Mouse (Mus musculus): ENCODE measurements around the gene Cep131.

The Cep131 gene

DNA sequence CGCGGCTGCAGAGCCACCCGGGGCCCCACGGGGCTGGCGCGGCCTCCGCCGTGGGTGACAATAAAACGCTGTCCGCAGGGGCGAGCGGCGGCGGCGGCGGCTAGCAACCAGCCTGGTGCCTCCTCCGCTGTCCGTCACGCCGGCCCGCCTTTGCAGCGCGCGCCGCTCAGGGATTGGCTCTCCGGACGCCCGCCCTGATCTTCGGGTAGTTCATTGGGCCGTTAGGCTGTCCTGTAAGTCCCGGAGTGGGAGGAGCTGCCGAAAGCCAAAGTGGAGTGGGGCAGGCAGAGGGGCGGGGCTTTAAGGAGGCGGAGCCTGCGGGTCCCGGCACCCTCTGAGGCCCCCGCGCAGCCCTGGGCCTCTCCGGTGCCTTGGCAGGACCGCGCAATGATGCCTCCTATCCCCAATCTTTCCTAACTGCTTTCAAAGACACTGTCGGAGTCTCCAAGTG is at the start of gene Cep131:
Gene Cep131 (minus strand): TSS at position 126 of the 451 bp plus-strand sequence.
- peak; percentile 97 for DNase-seq (ENCODE audit: low spot score in 2 of 2)

DNA sequence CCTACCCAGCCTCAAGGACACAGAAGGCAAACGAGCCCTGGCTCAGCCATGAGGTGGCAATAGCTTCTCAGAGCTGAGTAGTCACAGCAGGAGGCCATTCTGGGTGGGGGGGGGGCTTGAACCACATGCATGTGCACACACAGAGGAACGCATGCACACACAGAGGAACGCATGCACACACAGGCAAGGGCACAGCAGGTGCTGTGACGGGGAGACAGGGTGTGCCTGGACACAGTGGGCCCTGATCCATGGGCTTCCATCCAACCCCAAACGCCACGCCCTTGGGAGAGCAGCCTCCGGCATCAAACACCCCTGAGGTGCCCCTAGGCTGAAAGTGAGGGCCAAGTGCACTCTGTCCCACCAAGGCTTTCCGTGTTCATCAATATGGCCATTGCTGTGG is 49.6 kb upstream of the Cep131 start:
- DNase-seq (ENCODE audit: low spot score in 2 of 2): no peak

DNA sequence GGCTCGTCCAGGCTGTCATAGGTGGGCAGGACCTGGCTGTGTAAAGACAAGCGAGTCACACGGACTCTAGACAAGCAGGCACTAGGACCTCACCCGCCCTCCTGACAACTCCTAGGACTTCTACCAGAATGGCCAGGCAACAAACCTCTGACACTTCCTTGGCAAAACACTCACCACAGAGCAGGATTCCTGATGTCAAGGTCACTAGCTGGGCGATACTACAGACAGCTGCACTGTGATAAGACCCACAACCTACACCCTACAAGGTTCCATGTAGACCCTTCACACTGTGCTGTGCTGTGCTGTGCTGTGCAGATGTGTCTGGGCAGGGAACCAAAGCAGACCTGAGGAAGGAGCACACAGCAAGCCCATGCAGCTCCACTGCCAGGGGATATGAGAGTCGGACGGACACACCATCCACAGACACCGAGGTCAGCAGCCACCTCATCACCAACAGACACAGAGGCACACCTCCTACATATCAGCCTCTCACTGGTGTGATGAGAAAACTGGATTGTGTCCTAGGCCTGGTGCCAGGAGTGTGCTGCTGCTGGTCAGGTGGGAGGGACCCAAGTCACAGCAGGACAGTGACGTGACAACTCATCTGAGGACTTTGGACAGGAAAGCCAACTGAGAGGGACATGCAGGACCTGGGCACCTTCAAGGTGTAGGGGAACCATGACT is 48.4 kb upstream of the Cep131 start:
- no peak for DNase-seq (ENCODE audit: low spot score in 2 of 2)

GRCm38 (mm10) chr11:120134148-120134547 is 47.5 kb upstream of the Cep131 start:
- no peak for DNase-seq (ENCODE audit: low spot score in 2 of 2)

GRCm38 (mm10) chr11:120129281-120129680 is 42.7 kb upstream of the Cep131 start:
- no peak for DNase-seq (ENCODE audit: low spot score in 2 of 2)

GRCm38 (mm10) chr11:120126845-120127244 is 40.2 kb upstream of the Cep131 start:
- DNase-seq (ENCODE audit: low spot score in 2 of 2): no peak

DNA sequence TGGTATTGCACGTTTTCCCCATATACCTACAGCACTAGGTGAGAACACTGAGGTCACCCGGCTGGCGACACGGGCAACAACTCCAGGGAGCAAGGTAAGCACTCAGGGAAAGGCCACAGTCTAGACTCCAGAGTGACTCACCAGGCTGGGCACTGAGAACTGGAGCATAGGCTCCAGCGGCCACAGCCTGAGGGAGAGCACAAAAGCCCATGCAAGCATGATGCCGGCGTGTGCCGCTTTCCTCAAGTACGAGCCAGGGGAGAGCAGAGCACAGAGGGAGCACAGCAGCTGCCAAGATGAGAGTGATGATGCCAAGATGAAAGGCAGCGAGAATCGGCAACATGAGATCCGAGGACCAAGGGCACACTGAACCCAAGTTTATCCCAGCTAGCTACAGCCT is 35.5 kb upstream of the Cep131 start:
- peak in 1 of 2 experiments; percentile 54 for DNase-seq (ENCODE audit: low spot score in 2 of 2)

- no peak for DNase-seq (ENCODE audit: low spot score in 2 of 2)
These were observed 34.2 kb upstream of the Cep131 start for GRCm38 (mm10) chr11:120120642-120121420.

DNA sequence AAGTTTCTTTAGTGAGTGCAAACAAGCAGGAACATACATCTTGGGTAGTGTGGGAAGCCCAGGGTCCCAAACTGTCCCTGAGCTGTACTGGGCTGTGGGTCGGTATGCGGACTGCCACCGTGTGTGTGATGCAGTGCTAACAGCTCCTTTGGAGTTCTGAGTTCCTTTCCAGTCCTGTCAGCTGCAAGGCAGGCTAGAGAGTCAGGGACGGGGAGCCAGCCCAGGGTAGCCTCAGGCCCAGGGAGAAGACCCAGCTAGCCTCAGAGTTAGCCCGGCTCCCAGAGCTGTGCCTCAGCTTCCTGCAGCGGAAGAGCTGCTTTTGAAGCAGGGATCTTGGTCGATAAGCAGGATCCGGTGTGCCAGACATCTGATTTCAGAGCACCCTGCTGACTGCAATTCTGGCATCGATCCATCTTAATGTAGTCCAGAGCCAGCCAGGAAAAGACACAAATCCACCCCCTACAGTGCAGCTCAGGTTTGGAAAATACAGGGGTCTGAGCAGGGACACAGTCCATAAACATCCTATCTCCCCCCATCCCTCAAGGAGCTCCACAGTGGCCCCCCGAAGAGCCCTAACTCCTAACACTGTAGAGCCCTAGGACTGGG is 33.4 kb upstream of the Cep131 start:
- no peak for DNase-seq (ENCODE audit: low spot score in 2 of 2)

- DNase-seq (ENCODE audit: low spot score in 2 of 2): no peak
These were observed 32.5 kb upstream of the Cep131 start for GRCm38 (mm10) chr11:120119108-120119507.

- no peak for DNase-seq (ENCODE audit: low spot score in 2 of 2)
These were observed 31.0 kb upstream of the Cep131 start for GRCm38 (mm10) chr11:120117626-120118025.

DNA sequence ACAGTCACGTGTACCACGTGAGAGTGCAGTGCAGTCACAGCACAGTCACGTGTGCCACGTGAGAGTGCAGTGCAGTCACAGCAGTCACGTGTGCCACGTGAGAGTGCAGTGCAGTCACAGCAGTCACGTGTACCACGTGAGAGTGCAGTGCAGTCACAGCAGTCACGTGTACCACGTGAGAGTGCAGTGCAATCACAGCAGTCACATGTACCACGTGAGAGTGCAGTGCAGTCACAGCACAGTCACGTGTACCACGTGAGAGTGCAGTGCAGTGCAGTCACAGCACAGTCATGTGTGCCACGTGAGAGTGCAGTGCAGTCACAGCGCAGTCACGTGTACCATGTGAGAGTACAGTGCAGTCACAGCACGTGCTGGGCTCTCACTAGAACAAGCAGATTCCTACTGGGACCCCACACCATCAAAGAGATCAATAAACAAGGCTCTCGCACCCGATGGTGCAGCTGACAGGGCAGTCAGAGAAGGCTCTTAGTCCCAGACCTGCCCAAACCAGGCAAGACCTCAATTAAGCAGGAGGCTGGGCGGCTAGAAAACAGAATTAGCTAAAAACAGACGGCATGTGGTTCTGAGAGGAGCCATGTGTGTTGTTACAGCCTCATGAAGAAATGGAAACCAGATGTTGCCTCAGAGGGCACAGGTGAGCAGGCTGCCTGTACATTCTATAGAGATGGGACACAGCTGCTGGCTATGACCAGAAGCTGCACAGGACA is 28.0 kb upstream of the Cep131 start:
- DNase-seq (ENCODE audit: low spot score in 2 of 2): no peak

DNA sequence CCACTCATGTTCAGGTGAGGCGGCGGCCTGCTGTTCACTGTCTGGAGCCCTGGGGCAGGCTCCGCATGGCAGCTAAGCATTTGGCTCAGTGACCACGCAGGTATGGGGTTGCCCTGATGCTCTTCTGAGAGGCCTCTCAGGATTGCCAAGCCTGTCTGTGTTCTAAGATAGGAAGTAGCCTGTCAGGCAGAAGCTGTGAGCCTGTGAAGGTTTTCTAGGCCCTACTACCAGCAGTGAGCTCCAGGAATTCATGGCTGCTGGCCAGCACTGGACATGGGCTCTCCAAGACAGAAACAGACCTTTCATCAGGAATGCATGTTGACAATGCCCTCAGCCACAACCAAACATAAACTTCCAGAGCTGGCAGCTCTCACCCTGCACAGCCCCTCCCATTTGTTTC is 25.5 kb upstream of the Cep131 start:
- DNase-seq (ENCODE audit: low spot score in 2 of 2): no peak

GRCm38 (mm10) chr11:120111033-120111432 is 24.4 kb upstream of the Cep131 start:
- no peak for DNase-seq (ENCODE audit: low spot score in 2 of 2)

GRCm38 (mm10) chr11:120110554-120110953 is 23.9 kb upstream of the Cep131 start:
- DNase-seq (ENCODE audit: low spot score in 2 of 2): no peak

DNA sequence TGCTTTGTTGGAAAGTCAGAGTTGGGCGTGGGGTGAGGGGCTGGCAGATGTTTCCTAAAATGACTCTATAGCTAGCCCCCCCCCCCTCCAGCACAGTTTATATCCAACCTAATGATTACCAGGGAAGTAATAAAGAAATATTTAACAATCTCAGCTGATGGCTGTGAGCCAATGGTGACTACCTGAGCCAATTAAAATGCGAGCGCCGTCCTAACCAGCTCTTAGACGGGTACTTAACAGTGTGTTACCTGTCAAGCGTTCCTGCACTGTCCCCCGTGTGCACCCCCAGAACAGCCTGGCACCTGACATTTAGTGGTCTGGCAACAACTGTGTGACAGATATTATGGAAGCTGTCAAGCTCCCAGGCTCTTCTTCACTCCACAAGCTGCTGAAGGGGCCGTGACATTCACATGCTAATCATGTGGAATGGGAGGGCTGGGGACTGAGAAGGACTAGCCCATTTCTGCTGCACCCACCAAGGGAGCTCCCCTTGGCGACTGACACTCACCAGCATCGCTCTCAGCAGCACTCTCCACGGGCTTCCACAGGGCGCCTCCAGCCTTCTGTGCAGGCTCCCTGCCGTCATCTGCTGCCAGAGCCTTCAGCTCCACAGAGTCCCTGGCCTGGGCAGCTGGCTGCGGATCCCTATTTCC is 23.1 kb upstream of the Cep131 start:
- no peak for DNase-seq (ENCODE audit: low spot score in 2 of 2)

- no peak for DNase-seq (ENCODE audit: low spot score in 2 of 2)
These were observed 21.2 kb upstream of the Cep131 start for GRCm38 (mm10) chr11:120107796-120108195.

DNA sequence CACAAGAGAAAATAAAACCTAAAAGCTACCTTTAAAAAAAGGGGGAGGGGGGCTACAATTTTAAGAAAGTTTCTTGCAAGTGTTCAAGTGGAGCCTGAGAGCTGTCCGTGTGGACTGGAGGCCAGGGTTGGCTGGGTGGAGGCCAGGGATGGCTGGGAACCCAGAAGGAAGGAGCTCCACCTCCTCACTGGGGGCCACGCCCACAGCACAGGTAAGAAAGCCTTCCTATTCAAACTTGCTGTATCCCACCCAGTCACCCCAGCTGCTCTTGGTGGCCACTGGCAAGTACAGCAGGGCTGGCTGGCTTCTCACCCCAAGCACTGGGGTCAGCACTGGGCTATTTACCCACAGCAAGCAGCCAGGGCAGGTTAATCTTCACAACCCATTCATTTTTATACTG is 20.4 kb upstream of the Cep131 start:
- no peak for DNase-seq (ENCODE audit: low spot score in 2 of 2)

DNA sequence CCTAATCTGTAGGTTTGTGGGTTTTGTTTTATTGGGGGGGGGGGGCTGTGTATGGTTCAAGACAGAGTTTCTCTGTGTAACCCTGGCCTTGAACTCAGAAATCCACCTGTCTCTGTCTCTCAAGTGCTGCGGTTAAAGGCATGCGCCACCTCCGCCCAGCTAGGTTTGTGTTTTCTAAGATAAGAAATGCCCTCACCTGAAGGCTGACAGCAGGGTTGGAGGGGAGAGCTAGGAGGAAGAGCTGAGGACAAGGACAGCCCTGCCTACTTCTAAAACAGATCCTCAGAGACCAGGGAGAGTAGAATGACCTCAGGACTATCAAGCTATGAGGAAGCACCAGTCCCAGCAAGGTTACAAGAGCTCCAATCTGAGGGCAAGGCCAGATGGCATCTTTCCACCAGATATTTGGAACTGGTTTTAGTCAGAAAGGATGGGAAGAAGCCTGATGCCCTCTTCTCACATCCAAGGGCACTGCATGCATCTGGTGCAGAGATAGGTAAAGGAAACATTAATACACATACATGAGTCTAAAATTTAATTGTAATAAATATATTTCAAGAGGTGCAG is 16.9 kb upstream of the Cep131 start:
- DNase-seq (ENCODE audit: low spot score in 2 of 2): no peak

- DNase-seq (ENCODE audit: low spot score in 2 of 2): peak in 1 of 2 experiments; percentile 49
These were observed 14.4 kb upstream of the Cep131 start for GRCm38 (mm10) chr11:120101036-120101435.

Data from urinary bladder, adult 18-20 months (tissue).